Mouse (Mus musculus): ENCODE measurements at regions not wholly inside any gene's neighbourhood (a gene's known extent, or its start where the extent isn't known, plus 50 kb on each side); places are given as distances from the start of the nearest gene placed in this dataset.

GRCm38 (mm10) chr15:51074196-51074595 lies 2810.5 kb upstream of the Gm7489 start:
- Histone ChIP-seq H3K4me3 (ENCODE audit: insufficient read depth, low read length) (no peak overlapping the region), H3K27ac (ENCODE audit: insufficient read depth, low read length) (no peak overlapping the region), H3K4me1 (ENCODE audit: control insufficient read depth, insufficient read depth, low read length) (no peaks in the 10 kb centered on the region; the same call in 1 of the 2 replicates)
- TF ChIP-seq POLR2A (IDR thresholded peaks at IDR 0.05; ENCODE audit: low read depth, low read length) = no peak
- TF ChIP-seq CTCF (IDR thresholded peaks at IDR 0.05; ENCODE audit: borderline replicate concordance, insufficient read depth, low read length) = no peak

- no peaks in the 10 kb centered on the region for H3K4me1 ChIP-seq (ENCODE audit: control insufficient read depth, insufficient read depth, low read length)
- H3K4me3 ChIP-seq (ENCODE audit: insufficient read depth, low read length) = no peak overlapping the region
- no peak overlapping the region for H3K27ac ChIP-seq (ENCODE audit: insufficient read depth, low read length)
- TF ChIP-seq CTCF (IDR thresholded peaks at IDR 0.05; ENCODE audit: borderline replicate concordance, insufficient read depth, low read length) = no peak
- TF ChIP-seq POLR2A (IDR thresholded peaks at IDR 0.05; ENCODE audit: low read depth, low read length) = no peak
These were observed 2800.9 kb upstream of the Gm7489 start for GRCm38 (mm10) chr15:51083677-51084322.

GRCm38 (mm10) chr15:51092936-51093335 lies 2791.8 kb upstream of the Gm7489 start:
- H3K4me1 ChIP-seq (ENCODE audit: control insufficient read depth, insufficient read depth, low read length) = peaks cover 2% of the 10 kb centered on the region; the same call in 1 of the 2 replicates
- no peak overlapping the region for H3K27ac ChIP-seq (ENCODE audit: insufficient read depth, low read length)
- TF ChIP-seq POLR2A (IDR thresholded peaks at IDR 0.05; ENCODE audit: low read depth, low read length) (no peak), CTCF (IDR thresholded peaks at IDR 0.05; ENCODE audit: borderline replicate concordance, insufficient read depth, low read length) (no peak)
- H3K4me3 ChIP-seq (ENCODE audit: insufficient read depth, low read length) = no peak overlapping the region

DNA sequence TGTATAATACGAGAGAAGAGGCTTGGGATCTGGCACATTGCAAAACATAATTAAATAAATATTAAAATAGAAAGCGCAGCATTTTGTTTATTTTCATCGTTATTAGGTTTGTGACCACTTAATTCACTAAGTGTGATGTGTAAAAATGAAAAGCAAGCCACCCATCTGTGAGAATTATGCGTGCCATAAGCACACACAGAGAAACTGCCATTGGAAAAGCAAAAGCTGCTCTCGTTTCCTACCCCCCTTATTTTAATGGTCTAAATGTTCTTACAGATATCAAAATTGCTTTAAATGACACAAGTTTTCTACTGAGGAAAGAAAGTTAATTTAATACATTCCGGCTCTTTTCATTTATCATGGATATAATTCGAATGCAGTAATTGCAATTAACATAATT lies 2780.8 kb upstream of the Gm7489 start:
- Histone ChIP-seq H3K4me1 (ENCODE audit: control insufficient read depth, insufficient read depth, low read length) (no peaks in the 10 kb centered on the region), H3K4me3 (ENCODE audit: insufficient read depth, low read length) (no peak overlapping the region), H3K27ac (ENCODE audit: insufficient read depth, low read length) (no peak overlapping the region)
- no peak for TF ChIP-seq POLR2A (IDR thresholded peaks at IDR 0.05; ENCODE audit: low read depth, low read length)
- no peak for TF ChIP-seq CTCF (IDR thresholded peaks at IDR 0.05; ENCODE audit: borderline replicate concordance, insufficient read depth, low read length)

DNA sequence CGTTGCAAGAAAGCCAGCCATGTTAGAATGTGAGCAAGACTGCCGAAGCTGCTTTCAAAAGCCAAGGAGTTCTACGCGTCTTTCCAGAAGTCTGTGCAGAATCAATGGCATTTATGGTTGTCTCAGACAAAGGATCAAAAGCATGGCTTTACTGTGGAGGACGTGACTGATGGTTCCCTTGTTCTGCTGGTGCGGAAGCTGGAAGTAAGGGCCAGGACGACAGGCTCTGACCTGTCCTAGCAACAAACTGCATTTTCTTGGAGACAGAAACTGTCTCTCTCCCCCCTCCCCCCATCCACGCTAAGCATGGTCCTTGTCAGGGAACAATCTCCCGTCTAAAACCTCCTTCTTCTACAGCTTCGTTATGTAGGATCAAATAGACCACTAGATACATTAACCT lies 2780.3 kb upstream of the Gm7489 start:
- no peak for TF ChIP-seq POLR2A (IDR thresholded peaks at IDR 0.05; ENCODE audit: low read depth, low read length)
- no peak for TF ChIP-seq CTCF (IDR thresholded peaks at IDR 0.05; ENCODE audit: borderline replicate concordance, insufficient read depth, low read length)
- Histone ChIP-seq H3K27ac (ENCODE audit: insufficient read depth, low read length) (no peak overlapping the region), H3K4me1 (ENCODE audit: control insufficient read depth, insufficient read depth, low read length) (no peaks in the 10 kb centered on the region), H3K4me3 (ENCODE audit: insufficient read depth, low read length) (no peak overlapping the region)

- H3K4me3 ChIP-seq (ENCODE audit: insufficient read depth, low read length) = no peak overlapping the region
- no peak overlapping the region for H3K27ac ChIP-seq (ENCODE audit: insufficient read depth, low read length)
- TF ChIP-seq POLR2A (IDR thresholded peaks at IDR 0.05; ENCODE audit: low read depth, low read length) (no peak), CTCF (IDR thresholded peaks at IDR 0.05; ENCODE audit: borderline replicate concordance, insufficient read depth, low read length) (no peak)
- no peaks in the 10 kb centered on the region for H3K4me1 ChIP-seq (ENCODE audit: control insufficient read depth, insufficient read depth, low read length)
These were observed 2779.9 kb upstream of the Gm7489 start for GRCm38 (mm10) chr15:51104796-51105195.

DNA sequence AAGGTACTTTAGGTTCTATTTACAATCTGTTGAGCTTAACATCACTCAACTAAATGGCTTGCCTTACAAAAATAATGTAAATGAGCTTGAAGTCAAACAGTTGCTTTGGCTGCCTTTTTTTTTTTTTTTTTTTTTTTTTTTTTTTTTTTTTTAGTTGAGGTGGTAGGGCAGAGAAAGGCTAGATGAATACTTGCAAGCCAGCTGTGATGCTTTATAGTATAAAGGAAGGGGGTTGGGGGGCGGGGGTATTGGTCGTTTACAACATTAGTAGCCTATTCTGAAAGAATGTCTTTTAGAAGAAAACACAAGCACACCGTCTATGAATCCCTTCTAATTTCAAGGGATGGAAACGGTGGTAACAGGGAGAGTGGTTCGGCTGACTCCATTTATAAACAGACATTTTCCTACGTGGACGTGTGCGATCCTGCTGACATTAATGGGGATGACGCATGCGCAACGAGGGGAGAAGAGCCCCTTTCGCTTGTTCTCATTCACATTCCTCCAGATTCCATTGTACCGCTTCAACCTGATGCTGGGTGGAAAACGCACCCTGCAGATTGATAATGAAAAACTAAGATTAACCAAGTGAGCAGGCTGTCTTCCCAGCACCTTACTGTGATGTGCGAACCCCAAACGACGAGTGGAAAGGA lies 2779.2 kb upstream of the Gm7489 start:
- Histone ChIP-seq H3K4me3 (ENCODE audit: insufficient read depth, low read length) (no peak overlapping the region), H3K27ac (ENCODE audit: insufficient read depth, low read length) (no peak overlapping the region), H3K4me1 (ENCODE audit: control insufficient read depth, insufficient read depth, low read length) (no peaks in the 10 kb centered on the region)
- TF ChIP-seq POLR2A (IDR thresholded peaks at IDR 0.05; ENCODE audit: low read depth, low read length) (no peak), CTCF (IDR thresholded peaks at IDR 0.05; ENCODE audit: borderline replicate concordance, insufficient read depth, low read length) (no peak)

DNA sequence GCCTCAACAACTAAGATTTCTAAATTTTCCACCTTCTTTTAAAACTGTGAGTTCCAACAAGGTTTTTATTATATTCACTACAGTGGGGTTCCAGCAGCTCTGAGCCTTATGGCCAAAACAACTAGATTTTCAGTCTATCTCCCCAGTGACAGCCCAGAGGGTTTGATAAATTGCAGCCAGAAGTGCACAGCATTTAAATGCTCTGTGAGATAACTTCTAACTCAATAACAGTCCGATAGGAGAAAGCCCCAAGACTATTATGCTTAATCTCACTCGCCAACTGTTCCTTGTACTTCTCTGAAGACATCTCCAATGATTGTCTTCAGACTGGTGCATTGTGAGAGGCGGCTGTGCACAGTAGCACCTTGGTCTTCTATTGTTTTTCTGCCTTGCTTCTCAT lies 2774.5 kb upstream of the Gm7489 start:
- no peak overlapping the region for H3K4me3 ChIP-seq (ENCODE audit: insufficient read depth, low read length)
- no peak overlapping the region for H3K27ac ChIP-seq (ENCODE audit: insufficient read depth, low read length)
- TF ChIP-seq POLR2A (IDR thresholded peaks at IDR 0.05; ENCODE audit: low read depth, low read length) = no peak
- no peak for TF ChIP-seq CTCF (IDR thresholded peaks at IDR 0.05; ENCODE audit: borderline replicate concordance, insufficient read depth, low read length)
- no peaks in the 10 kb centered on the region for H3K4me1 ChIP-seq (ENCODE audit: control insufficient read depth, insufficient read depth, low read length)

DNA sequence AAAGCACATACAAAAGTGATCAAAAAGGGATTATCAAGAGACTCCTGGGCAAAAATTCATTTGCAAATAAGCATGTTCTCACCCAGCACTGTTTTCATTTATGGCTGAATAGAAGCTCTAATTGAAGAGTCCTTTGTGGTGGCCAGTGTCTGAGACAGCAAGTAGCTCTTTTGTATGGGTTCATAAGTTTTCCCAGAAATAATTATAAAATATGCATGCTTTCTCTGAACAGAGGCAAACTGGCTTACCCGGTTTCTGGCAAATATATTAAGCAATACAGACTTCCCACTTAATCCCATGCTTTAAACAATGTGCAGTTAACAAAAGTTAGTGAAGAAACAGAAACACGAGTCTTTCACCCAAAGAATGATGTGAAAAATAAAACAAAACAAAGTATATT lies 2758.8 kb upstream of the Gm7489 start:
- TF ChIP-seq CTCF (IDR thresholded peaks at IDR 0.05; ENCODE audit: borderline replicate concordance, insufficient read depth, low read length) (no peak), POLR2A (IDR thresholded peaks at IDR 0.05; ENCODE audit: low read depth, low read length) (no peak)
- no peak overlapping the region for H3K27ac ChIP-seq (ENCODE audit: insufficient read depth, low read length)
- no peak overlapping the region for H3K4me3 ChIP-seq (ENCODE audit: insufficient read depth, low read length)
- no peaks in the 10 kb centered on the region; the same call in 1 of the 2 replicates for H3K4me1 ChIP-seq (ENCODE audit: control insufficient read depth, insufficient read depth, low read length)

DNA sequence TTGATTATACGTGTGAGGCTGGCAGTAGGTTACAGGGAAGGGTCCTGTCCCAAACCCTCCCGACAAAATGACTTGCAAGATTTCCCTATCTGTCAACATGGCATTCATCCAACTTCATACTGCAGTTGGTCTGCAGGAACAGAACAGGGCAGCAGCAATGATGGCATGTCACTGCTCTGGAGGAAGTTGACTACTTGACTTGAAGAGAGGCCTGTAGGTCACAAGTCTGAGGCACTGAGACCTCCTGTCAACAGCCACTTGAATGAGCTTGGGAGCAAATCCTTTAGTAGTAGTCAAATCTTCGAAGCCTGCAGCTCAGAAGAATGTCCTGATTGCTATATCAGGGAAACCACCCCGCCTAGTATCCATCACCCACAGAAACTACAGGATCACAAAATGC lies 2753.7 kb upstream of the Gm7489 start:
- TF ChIP-seq CTCF (IDR thresholded peaks at IDR 0.05; ENCODE audit: borderline replicate concordance, insufficient read depth, low read length) (no peak), POLR2A (IDR thresholded peaks at IDR 0.05; ENCODE audit: low read depth, low read length) (no peak)
- no peak overlapping the region for H3K4me3 ChIP-seq (ENCODE audit: insufficient read depth, low read length)
- H3K4me1 ChIP-seq (ENCODE audit: control insufficient read depth, insufficient read depth, low read length) = no peaks in the 10 kb centered on the region; the same call in 1 of the 2 replicates

More for the DNA sequence above, 2753.7 kb upstream of the Gm7489 start:
- no peak overlapping the region for H3K27ac ChIP-seq (ENCODE audit: insufficient read depth, low read length)

Data from embryonic fibroblast, embryonic 13.5 days (primary cell).